Mouse (Mus musculus): ENCODE results near the gene L1cam.

DNA sequence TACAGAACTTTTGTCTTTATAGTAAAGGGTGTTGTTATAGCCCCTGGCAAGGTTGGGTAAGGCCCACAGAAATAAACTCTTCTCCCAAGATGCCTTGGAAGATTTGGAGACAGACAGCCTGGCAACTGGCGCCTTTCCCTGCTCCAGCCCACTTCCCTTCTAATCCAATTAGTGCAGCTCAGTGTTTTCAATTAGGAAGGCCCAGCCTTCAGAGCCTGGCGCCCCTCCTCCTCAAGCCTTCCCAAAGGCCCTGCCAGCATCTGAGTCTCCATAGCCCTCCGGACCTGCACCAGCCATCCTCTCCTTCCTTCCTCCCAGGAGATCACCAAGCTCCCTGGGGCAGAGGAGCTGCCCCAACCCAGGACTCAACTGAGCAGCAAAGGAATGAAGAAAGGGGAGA is 28.6 kb downstream of the L1cam start:
- TF ChIP-seq CTCF (IDR thresholded peaks at IDR 0.05) (no peak), EP300 (IDR thresholded peaks at IDR 0.05) (no peak)
